Mouse (Mus musculus) R1 (cell line): ENCODE measurements at regions not wholly inside any gene's neighbourhood (a gene's known extent, or its start where the extent isn't known, plus 50 kb on each side); places are given as distances from the start of the nearest gene placed in this dataset.

Source experiments
- DNase-seq: peaks from one replicate; pipeline ENCODE4 v3.0.0-alpha.2; 2018; ENCODE audit warnings: low read depth, low spot score

DNA sequence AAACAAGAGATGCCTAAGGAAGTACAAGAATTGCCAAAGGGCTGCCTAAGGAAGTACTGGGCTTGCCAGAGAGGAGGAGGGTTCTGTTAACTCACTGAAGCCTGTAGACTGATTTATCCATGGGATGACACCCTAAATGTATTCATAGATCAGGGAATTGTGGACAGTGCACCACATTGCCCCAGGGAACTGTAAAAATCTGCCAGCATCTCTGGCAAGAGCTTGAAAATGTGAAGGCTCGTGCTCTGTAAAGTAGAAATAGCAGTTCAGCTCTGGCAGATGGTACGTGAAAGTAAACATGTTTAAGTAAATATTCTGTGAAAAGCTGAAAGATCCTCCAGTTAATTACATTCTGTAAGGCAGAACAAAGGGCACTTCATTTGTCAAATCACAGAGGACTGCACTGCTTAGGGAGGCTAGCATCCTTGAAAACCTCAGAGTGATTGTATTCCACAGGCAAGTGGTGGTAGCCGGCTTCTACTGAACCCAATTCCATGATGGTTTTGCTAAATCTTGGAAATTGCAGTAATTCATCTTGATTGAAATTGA, 445.9 kb upstream of the Grin3a start:
- DNase-seq = no peak

DNA sequence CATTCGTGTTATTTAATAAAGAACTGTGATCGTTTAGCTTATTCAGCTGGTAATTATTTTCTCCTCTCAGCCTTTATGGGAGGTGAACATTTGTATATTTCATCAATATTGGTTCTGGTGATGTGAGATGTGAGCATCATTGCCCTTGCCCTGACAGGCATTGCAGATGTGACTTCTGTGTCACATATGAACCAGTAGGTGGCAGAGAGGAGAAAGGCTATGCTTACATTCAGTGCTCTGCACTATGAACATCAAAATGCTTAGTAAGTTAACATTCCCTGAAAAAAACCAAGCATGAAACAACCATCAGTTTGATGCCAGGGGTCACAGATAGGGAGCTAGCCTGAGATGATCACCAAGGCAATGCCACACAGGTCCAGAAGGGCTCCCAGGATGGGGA, 441.1 kb upstream of the Grin3a start:
- DNase-seq = no peak

DNA sequence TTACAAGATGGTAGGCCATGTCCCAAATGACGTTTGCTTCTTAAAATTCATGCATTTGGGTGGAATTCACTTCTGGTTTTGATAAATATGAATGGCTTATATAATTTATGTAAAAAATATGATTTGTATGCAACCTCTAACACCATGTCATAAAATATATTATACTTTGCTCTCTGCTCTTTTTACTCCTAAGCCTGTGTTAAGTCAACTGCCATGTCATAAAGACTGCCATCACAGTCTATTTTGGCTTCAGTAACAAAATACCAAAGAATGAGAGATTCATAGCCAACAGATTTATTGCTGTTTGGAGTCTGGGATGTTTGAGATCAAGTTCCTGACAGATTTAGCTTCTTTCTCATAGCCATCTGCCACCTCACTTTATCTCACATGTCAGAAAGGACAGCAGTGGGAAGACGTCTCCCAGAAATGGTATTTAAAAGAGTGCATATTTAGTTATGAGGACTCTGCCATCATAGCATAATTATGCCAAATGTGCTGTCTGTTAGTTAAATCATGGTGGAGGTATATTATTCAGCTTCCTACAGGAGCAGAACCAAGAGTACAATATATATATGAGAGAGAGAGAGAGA, 413.6 kb upstream of the Grin3a start:
- DNase-seq = no peak

GRCm38 (mm10) chr4:50242042-50242441, 396.5 kb upstream of the Grin3a start:
- DNase-seq = no peak

DNA sequence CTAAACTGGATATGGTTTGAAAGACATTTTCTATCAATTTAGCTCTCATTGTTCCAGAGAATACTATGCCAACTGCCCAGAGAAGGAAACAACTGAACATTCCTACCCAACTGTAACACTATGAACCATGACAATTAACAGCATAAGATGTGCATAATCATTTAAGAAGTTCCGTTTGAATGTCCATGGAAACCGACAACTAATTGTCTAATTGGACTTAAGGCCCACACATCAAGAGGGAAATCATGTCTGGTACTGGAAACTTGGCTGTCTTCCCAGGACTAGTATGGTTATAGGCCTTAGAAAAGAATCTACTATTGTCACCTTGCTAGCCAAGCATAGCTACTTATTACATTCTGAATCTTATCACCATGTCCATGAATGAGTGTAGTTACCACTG, 395.4 kb upstream of the Grin3a start:
- no peak for DNase-seq

DNA sequence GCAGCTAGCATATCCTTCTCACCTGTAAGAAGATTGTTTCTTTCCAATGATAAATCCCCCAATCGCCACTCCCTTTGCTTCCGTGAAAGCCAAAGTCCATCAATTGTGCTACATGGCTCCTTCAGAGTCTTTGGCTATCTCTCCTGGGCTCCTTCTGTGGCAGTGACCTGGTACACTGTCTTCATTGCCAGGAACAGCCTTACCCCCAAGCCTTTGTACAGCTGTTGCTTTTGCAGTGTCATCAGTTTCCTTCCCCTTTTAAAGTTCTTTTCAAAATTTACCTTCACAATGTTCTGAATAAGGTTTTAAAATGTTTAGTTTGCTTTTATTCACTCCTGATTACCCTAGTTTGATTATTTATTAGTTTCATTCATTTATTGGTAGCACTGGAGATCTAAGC, 393.8 kb upstream of the Grin3a start:
- no peak for DNase-seq

- no peak for DNase-seq
These were observed 389.9 kb upstream of the Grin3a start for GRCm38 (mm10) chr4:50235476-50235875.

DNA sequence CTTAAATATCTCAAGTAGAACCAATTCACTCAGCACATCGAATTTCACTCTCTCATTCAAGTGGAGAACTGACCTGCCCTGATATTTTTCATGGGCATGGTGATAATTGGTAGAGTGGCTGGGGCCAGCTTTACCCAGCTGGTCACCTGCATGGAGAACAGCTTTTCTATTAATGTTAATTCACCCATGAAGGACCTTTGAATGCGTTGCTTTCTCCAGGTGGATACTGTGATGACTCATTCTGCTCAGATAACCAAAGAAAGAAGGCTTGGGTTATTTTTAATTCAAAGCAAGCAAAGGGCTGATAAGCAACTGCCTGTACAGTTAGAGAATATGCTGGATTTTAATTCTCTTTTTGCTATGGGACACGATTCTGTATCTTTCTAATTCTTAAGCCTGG, 357.8 kb upstream of the Grin3a start:
- DNase-seq = no peak

GRCm38 (mm10) chr4:50177196-50177595, 331.7 kb upstream of the Grin3a start:
- DNase-seq = no peak

DNA sequence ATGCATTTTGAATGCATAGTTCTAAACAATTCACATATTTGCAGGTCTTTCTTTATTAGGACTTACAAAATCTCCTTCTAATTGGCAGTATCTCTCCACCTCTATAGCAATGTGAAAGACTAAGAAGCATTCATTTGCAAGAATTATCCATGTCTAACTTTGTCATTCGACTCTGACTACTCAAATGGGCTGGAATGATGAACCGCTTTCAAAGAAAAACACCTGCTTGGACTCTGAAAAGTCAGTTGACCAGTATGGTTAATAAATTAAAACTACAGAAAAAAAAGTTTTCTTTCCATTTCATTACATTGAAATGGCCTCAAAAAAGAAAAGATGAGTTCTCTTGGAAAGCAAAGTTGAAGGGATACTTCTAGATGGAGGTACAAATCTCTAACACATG, 331.1 kb upstream of the Grin3a start:
- no peak for DNase-seq

DNA sequence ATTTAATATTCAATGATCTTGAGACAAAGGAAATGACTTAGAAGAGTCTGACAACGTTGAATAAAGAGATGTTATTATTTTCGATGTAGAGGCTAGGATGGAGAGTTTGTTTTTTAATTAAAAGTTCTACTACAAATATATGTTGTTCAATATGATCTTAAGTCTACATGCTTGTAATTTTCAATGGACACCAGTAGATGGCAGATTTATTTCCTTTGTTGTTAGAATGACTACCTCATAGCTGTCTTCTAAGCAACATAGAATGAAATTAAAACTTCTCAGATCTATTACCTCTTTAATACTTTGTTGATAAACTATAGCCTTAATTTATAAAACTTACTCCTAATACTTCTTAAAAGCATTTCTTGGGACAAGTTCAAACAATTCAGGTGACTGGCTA, 315.3 kb upstream of the Grin3a start:
- peak; percentile 3 for DNase-seq

- no peak for DNase-seq
These were observed 300.4 kb upstream of the Grin3a start for GRCm38 (mm10) chr4:50145926-50146325.

DNA sequence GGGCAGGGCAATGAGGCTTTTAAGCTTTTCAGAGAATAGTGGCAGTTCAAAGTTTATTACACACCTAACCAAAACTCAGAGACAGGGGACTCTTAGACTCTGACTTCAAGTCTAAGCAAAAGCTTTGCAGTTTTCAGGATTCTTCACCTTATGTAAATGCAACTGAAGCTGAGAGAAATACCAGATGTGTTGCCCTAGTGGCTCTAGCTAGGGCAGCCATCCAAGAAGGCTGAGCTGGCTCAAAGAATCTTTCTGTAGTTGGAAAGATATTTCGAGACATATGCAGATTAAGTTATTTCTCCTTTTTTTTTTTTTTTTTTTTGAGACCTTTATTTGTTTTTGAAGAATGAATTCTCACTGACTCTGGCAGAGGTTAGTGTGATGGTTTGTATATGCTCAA, 284.7 kb upstream of the Grin3a start:
- no peak for DNase-seq

GRCm38 (mm10) chr4:50106557-50106956, 261.0 kb upstream of the Grin3a start:
- no peak for DNase-seq

DNA sequence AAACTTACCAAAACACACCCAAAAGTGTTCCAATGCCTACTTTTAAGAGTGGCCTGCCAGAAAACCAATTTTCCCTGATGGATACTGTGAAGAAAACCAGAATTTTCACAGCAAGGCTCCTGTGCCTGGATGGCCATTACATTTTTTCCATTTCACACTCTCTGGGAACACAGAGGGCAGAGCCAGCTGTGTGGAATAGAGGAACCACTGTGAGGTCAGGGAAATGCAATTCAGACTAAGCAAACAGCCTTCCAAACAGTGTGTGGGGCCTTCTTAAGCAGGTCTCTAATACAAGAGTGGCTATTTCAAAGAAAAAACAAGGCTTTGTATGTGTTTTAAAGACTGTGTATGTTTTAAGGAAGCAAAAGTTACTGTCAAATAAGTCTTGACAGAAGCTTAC, 242.3 kb upstream of the Grin3a start:
- no peak for DNase-seq

- DNase-seq = no peak
These were observed 241.1 kb upstream of the Grin3a start for GRCm38 (mm10) chr4:50086676-50087075.

DNA sequence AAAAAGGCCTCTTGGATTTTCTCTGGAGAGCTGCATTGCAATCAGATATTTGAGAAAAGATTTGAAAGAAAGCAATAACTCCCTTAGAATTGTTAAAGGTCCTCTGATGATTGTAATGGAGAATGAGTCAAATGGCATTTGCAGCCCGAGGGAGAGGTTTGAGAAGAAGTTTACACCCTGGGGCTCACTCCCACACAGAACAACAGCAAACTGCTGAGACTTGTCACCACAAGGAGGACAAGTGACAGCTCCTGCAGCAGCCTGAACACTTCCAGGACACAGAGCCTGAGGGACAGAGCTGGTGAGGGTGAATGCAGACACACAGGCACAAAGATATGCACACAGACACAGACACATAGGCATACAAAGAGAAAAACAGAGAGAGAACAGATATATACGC, 210.0 kb upstream of the Grin3a start:
- DNase-seq = no peak

DNA sequence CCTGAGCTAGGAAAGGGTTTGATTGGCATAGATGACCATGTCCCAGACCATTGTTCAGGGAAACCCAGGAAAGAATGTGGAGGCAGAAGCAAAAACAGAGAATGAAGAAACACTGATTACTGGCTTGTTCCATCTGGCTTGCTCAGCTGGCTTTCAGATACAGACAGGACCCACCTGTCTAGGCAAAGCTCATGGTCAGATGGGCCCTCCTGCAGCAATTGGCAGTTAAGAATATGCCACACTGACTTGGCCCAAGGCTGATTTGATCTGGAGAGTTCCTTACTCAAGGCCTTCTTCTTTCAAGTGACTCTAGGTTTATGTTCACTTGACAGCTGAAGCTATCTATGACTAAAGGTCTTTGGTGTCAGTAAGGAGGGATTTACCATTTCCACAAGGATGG, 195.9 kb upstream of the Grin3a start:
- no peak for DNase-seq

GRCm38 (mm10) chr4:50036079-50036478, 190.5 kb upstream of the Grin3a start:
- peak; percentile 5 for DNase-seq

DNA sequence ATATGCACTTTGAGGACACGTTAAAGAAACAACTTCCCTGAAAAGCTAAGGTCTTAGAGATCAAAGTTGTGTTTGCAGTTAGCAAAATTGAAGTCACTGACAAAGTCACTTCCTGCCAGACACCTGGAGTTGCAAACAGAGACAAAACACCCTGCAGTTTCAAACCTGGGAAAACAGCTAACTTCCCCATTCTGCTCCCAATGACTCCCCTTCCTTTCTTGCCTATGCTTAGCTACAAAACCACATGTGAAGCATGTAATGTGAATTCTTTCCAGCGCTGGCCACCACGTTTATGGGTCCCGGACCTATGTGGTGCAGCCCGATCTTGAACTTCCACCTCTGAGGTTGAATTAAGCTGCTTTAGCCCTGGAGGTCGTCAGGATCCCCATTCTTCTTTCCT, 179.8 kb upstream of the Grin3a start:
- DNase-seq = no peak
